8 mouse cellular contexts compared by ENCODE assay signal in the genomic region with DNA sequence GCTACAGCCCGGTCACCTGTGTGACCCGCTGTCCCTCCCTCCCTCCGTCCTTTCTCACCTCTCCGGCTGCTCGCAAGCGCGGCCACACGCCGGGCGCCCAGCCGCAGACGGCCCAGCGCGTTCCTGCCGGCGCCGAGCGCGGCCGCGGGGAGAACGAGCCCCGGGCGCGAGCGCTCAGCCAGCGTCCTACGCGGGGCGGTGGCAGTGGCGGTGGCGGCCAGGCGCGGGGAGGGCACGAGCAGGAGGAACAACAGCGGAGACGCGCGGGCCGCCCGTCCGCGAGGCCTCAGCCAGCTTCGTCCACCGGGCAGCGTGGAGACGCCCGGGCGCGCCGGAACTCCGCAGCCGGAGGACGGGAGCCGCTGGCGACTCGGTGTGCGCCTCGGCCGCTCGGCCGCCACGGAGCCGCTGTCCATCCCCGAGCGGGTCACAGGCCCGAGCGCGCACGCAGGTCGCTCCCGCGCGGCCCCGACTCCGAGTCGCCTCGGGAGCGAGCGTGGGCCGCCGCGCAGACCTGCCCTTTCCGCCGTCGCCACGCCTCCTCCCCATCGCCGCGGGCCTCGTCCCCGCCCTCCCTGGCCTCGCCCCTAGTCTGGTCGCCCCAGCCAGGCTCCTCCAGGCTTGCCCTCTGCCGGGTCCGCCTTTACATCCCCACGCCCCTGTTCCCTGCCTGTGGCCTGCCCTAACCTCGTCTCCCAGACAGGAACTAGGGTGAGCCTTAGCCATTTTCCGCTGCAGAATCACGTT. TPM values are rescaled to one million over a fixed set of nuclear protein-coding genes. Genes with fewer than 3 reads are reported as not detected.
A peak's percentile ranks its signal among the peaks of the same experiment; 100 is the strongest.
DNase-seq lines count a peak whose midpoint lies in the region; ATAC-seq and TF ChIP-seq lines count a peak whose summit lies in the region.

Mcur1 (minus strand) TSS at position 481 of the 747 bp plus-strand sequence.

- no peaks in the 10 kb centered on the region for H3K9me3 ChIP-seq in E14TG2a.4 (ENCODE audit: low read length)
- no peaks in the 10 kb centered on the region for H3K9me3 ChIP-seq in forebrain, embryonic 11.5 days (ENCODE audit: control insufficient read depth, low read length)
- H3K9me3 ChIP-seq in heart, embryonic 15.5 days (replicated peaks), result no peaks in the 10 kb centered on the region
- H3K9me3 ChIP-seq in liver, embryonic 14.5 days (ENCODE audit: control insufficient read depth, low read length), result no peaks in the 10 kb centered on the region
- no peaks in the 10 kb centered on the region for H3K9me3 ChIP-seq in stomach, embryonic 15.5 days

- peak within 1 kb of the TSS; percentile 89 for H3K4me3 ChIP-seq in E14TG2a.4 (replicated peaks; ENCODE audit: low read length)
- peak within 1 kb of the TSS; percentile 68 for H3K4me3 ChIP-seq in forebrain, embryonic 11.5 days (ENCODE audit: low read depth, low read length)
- H3K4me3 ChIP-seq in heart, embryonic 15.5 days, result peak within 1 kb of the TSS; percentile 90
- peak within 1 kb of the TSS; percentile 71 to 84 for H3K4me3 ChIP-seq in liver, embryonic 14.5 days (ENCODE audit: insufficient read depth in 1 of 2, low read depth in 2 of 2, low read length in 2 of 2)
- H3K4me3 ChIP-seq in stomach, embryonic 15.5 days (replicated peaks), result peak within 1 kb of the TSS; percentile 68

- H3K27me3 ChIP-seq in E14TG2a.4 (ENCODE audit: insufficient read depth, low read length), result peaks cover 20% of the 10 kb centered on the region
- no peaks in the 10 kb centered on the region for H3K27me3 ChIP-seq in forebrain, embryonic 11.5 days (ENCODE audit: control insufficient read depth, insufficient read depth, low read length)
- no peaks in the 10 kb centered on the region for H3K27me3 ChIP-seq in heart, embryonic 15.5 days
- no peaks in the 10 kb centered on the region; the same call in 1 of the 2 replicates for H3K27me3 ChIP-seq in liver, embryonic 14.5 days (ENCODE audit: control insufficient read depth, insufficient read depth, low read length)
- no peaks in the 10 kb centered on the region for H3K27me3 ChIP-seq in stomach, embryonic 15.5 days (replicated peaks)

- H3K27ac ChIP-seq in forebrain, embryonic 11.5 days (ENCODE audit: low read depth, low read length), result peak within 1 kb of the TSS; percentile 71
- peak within 1 kb of the TSS; percentile 98 for H3K27ac ChIP-seq in heart, embryonic 15.5 days
- peak within 1 kb of the TSS; percentile 54 for H3K27ac ChIP-seq in liver, embryonic 14.5 days
- peak within 1 kb of the TSS; percentile 90 for H3K27ac ChIP-seq in stomach, embryonic 15.5 days

- TF ChIP-seq EP300 in liver, embryonic 14.5 days (IDR thresholded peaks at IDR 0.05; ENCODE audit: low read depth), result no peak

- WGBS in forebrain, embryonic 11.5 days, result under 1% methylated on average over 88 of the region's 100 CpGs
- WGBS in heart, embryonic 15.5 days, result under 1% methylated on average over 94 of the region's 100 CpGs
- under 1% methylated on average over 87 of the region's 100 CpGs for WGBS in liver, embryonic 14.5 days (ENCODE audit: insufficient replicate concordance)
- WGBS in stomach, embryonic 15.5 days, result under 1% methylated on average over 87 of the region's 100 CpGs

- no peak for TF ChIP-seq CTCF in E14TG2a.4 (conservative IDR thresholded peaks at IDR 0.05; ENCODE audit: low read length)
- TF ChIP-seq CTCF in liver, embryonic 14.5 days (IDR thresholded peaks at IDR 0.05; ENCODE audit: low read depth), result no peak

- peaks cover 46% of the 10 kb centered on the region for H3K4me1 ChIP-seq in E14TG2a.4 (replicated peaks; ENCODE audit: low read depth, low read length)
- H3K4me1 ChIP-seq in forebrain, embryonic 11.5 days (replicated peaks; ENCODE audit: control insufficient read depth, insufficient read depth, low read length), result no peaks in the 10 kb centered on the region
- H3K4me1 ChIP-seq in heart, embryonic 15.5 days (replicated peaks), result peaks cover 21% of the 10 kb centered on the region
- peaks cover 6 to 13% of the 10 kb centered on the region in 2 experiments for H3K4me1 ChIP-seq in liver, embryonic 14.5 days (replicated peaks; ENCODE audit: control insufficient read depth in 2 of 2, insufficient read depth in 2 of 2, low read length in 1 of 2)
- peaks cover 5% of the 10 kb centered on the region; the same call in 1 of the 2 replicates for H3K4me1 ChIP-seq in stomach, embryonic 15.5 days

- H3K4me2 ChIP-seq in forebrain, embryonic 11.5 days (ENCODE audit: low read depth, low read length, severe bottlenecking), result peak within 1 kb of the TSS; percentile 96
- peak within 1 kb of the TSS; percentile 80 for H3K4me2 ChIP-seq in heart, embryonic 15.5 days
- H3K4me2 ChIP-seq in liver, embryonic 14.5 days (ENCODE audit: low read depth), result peak within 1 kb of the TSS; percentile 81
- H3K4me2 ChIP-seq in stomach, embryonic 15.5 days, result peak within 1 kb of the TSS; percentile 93

- H3K36me3 ChIP-seq in E14TG2a.4 (ENCODE audit: insufficient read depth, low read length), result peaks cover 7% of the 10 kb centered on the region; the same call in 1 of the 2 replicates
- H3K36me3 ChIP-seq in forebrain, embryonic 11.5 days (ENCODE audit: control insufficient read depth, insufficient read depth, low read length), result no peaks in the 10 kb centered on the region
- no peaks in the 10 kb centered on the region for H3K36me3 ChIP-seq in heart, embryonic 15.5 days
- H3K36me3 ChIP-seq in liver, embryonic 14.5 days (replicated peaks; ENCODE audit: control insufficient read depth, insufficient read depth, low read depth), result no peaks in the 10 kb centered on the region
- no peaks in the 10 kb centered on the region for H3K36me3 ChIP-seq in stomach, embryonic 15.5 days

- ATAC-seq in forebrain, embryonic 11.5 days (replicated peaks; ENCODE audit: low FRiP score), result peak; percentile 97
- peak; percentile 97 for ATAC-seq in heart, embryonic 15.5 days (replicated peaks; ENCODE audit: insufficient number of reproducible peaks, insufficient read depth, low FRiP score, low read depth)
- peak; percentile 97 for ATAC-seq in liver, embryonic 14.5 days (ENCODE audit: insufficient read depth)
- peak; percentile 97 for ATAC-seq in stomach, embryonic 15.5 days (ENCODE audit: insufficient read depth, low FRiP score, low read depth)

- DNase-seq in c-Kit-positive CD71-positive TER-119-negative erythroid progenitor cells, embryonic 14.5 days (ENCODE audit: low read depth), result peak; percentile 85
- DNase-seq in forebrain, embryonic 11.5 days (ENCODE audit: low spot score), result peak; percentile 97
- peak; percentile 98 for DNase-seq in kidney, postnatal 14 days
- DNase-seq in liver, embryonic 14.5 days (ENCODE audit: low read depth in 3 of 3, low spot score in 3 of 3), result peak; percentile 82 to 88 (median 86)
- peak; percentile 93 for DNase-seq in neural tube, embryonic 10.5 days (ENCODE audit: extremely low spot score, low spot score)

- H3K9ac ChIP-seq in forebrain, embryonic 11.5 days (ENCODE audit: low read length), result peak within 1 kb of the TSS; percentile 80
- H3K9ac ChIP-seq in heart, embryonic 15.5 days, result peak within 1 kb of the TSS; percentile 90
- peak within 1 kb of the TSS; percentile 70 for H3K9ac ChIP-seq in liver, embryonic 14.5 days (replicated peaks)
- peak within 1 kb of the TSS; percentile 70 for H3K9ac ChIP-seq in stomach, embryonic 15.5 days

RNA-seq across cellular contexts. Expression of gene Mcur1, which starts in this region (rescaled TPM):
- 12.2 and 12.9 TPM in 2 replicates for polyA plus RNA-seq in forebrain, embryonic 11.5 days (2014; fragmentation: Nextera tagmentation; extraction: Ambion mirVana)
- 17.2 and 17.3 TPM in 2 replicates for polyA plus RNA-seq in heart, embryonic 15.5 days (2015; fragmentation: Nextera tagmentation; extraction: Ambion mirVana)
- polyA plus RNA-seq in liver, embryonic 14.5 days (2012; rRNA removed), result 2.8 and 4.0 TPM in 2 replicates
- polyA plus RNA-seq in liver, embryonic 14.5 days (2014; fragmentation: Nextera tagmentation; extraction: Ambion mirVana), result 6.0 and 6.1 TPM in 2 replicates
- polyA plus RNA-seq in stomach, embryonic 15.5 days (2015; fragmentation: Nextera tagmentation; extraction: Ambion mirVana), result 12.7 and 14.8 TPM in 2 replicates

Comparison
In these comparisons a context has a peak if more than half of its experiments do, and no peak if none do; other contexts are left out.
1. Peak in every context shown above with its lines: DNase-seq, ATAC-seq, H3K4me3 ChIP-seq and H3K27ac ChIP-seq.